Mouse (Mus musculus): ENCODE data around the gene Rpap1.

The Rpap1 gene

GRCm38 (mm10) chr2:119798246-119798927 lies 11.1 kb upstream of the Rpap1 start:
- DNase-seq = peak; percentile 63

GRCm38 (mm10) chr2:119797279-119797783 lies 10.0 kb upstream of the Rpap1 start, which contains the start of gene Tyro3:
TSS of gene Tyro3 (plus strand) at chr2:119797733.
- DNase-seq = no peak

GRCm38 (mm10) chr2:119789996-119790395 lies 2.7 kb upstream of the Rpap1 start:
- DNase-seq = no peak

- DNase-seq = no peak
These were observed 20.1 kb downstream of the Rpap1 start for GRCm38 (mm10) chr2:119767246-119767645.

- no peak for DNase-seq
These were observed 23.4 kb downstream of the Rpap1 start for GRCm38 (mm10) chr2:119763924-119764323.

GRCm38 (mm10) chr2:119762276-119762675 lies 25.1 kb downstream of the Rpap1 start:
- no peak for DNase-seq

GRCm38 (mm10) chr2:119760251-119760650 lies 27.1 kb downstream of the Rpap1 start, which contains the start of gene Ltk:
TSS of gene Ltk (minus strand) at chr2:119760431.
- no peak for DNase-seq

- no peak for DNase-seq
These were observed 28.2 kb downstream of the Rpap1 start for GRCm38 (mm10) chr2:119758844-119759835.

GRCm38 (mm10) chr2:119758101-119758843 lies 29.1 kb downstream of the Rpap1 start:
- DNase-seq = peak; percentile 31

- peak; percentile 16 for DNase-seq
These were observed 29.7 kb downstream of the Rpap1 start for GRCm38 (mm10) chr2:119757601-119758100.

GRCm38 (mm10) chr2:119749260-119749659 lies 38.1 kb downstream of the Rpap1 start:
- no peak for DNase-seq

- DNase-seq = no peak
These were observed 39.8 kb downstream of the Rpap1 start for GRCm38 (mm10) chr2:119747554-119747953.

- no peak for DNase-seq
These were observed 42.1 kb downstream of the Rpap1 start for GRCm38 (mm10) chr2:119745281-119745680.

GRCm38 (mm10) chr2:119744163-119745111 lies 42.9 kb downstream of the Rpap1 start:
- no peak for DNase-seq

- DNase-seq = no peak
These were observed 43.6 kb downstream of the Rpap1 start for GRCm38 (mm10) chr2:119743808-119744162.

- DNase-seq = no peak
These were observed 44.0 kb downstream of the Rpap1 start for GRCm38 (mm10) chr2:119743176-119743807.

- DNase-seq = no peak
These were observed 44.7 kb downstream of the Rpap1 start for GRCm38 (mm10) chr2:119742461-119743175.

- no peak for DNase-seq
These were observed 45.5 kb downstream of the Rpap1 start, which contains the start of gene Itpka for GRCm38 (mm10) chr2:119741581-119742411. TSS of gene Itpka (plus strand) at chr2:119742337.

GRCm38 (mm10) chr2:119740567-119740966 lies 46.8 kb downstream of the Rpap1 start:
- DNase-seq = no peak

Data from cerebellum, adult 11 months (tissue).